Mouse (Mus musculus): ENCODE measurements at regions not wholly inside any gene's neighbourhood (a gene's known extent, or its start where the extent isn't known, plus 50 kb on each side); places are given as distances from the start of the nearest gene placed in this dataset.
A peak's percentile ranks its signal among the peaks of the same experiment; 100 is the strongest.

- peak; percentile 81 to 83 for DNase-seq (ENCODE audit: low spot score in 2 of 2)
Measured at GRCm38 (mm10) chr15:7459992-7460820, 62.0 kb upstream of the Egflam start.

GRCm38 (mm10) chr15:7462549-7462948 lies 64.4 kb upstream of the Egflam start:
- DNase-seq (ENCODE audit: low spot score in 2 of 2) = no peak

GRCm38 (mm10) chr15:7463444-7464350 lies 65.5 kb upstream of the Egflam start:
- DNase-seq (ENCODE audit: low spot score in 2 of 2) = no peak

- DNase-seq (ENCODE audit: low spot score in 2 of 2) = no peak
Measured at GRCm38 (mm10) chr15:7480211-7480610, 82.0 kb upstream of the Egflam start.

GRCm38 (mm10) chr15:7480792-7481210 lies 82.6 kb upstream of the Egflam start:
- DNase-seq (ENCODE audit: low spot score in 2 of 2) = no peak

- no peak for DNase-seq (ENCODE audit: low spot score in 2 of 2)
Measured at GRCm38 (mm10) chr15:7483686-7484085, 85.5 kb upstream of the Egflam start.

- no peak for DNase-seq (ENCODE audit: low spot score in 2 of 2)
Measured at GRCm38 (mm10) chr15:7491091-7491490, 92.9 kb upstream of the Egflam start.

GRCm38 (mm10) chr15:7493126-7493669 lies 95.0 kb upstream of the Egflam start:
- no peak for DNase-seq (ENCODE audit: low spot score in 2 of 2)

- DNase-seq (ENCODE audit: low spot score in 2 of 2) = no peak
Measured at GRCm38 (mm10) chr15:7497852-7498251, 99.7 kb upstream of the Egflam start.

GRCm38 (mm10) chr15:7508535-7508934 lies 110.3 kb upstream of the Egflam start:
- DNase-seq (ENCODE audit: low spot score in 2 of 2) = no peak

GRCm38 (mm10) chr15:7514743-7515273 lies 116.6 kb upstream of the Egflam start:
- DNase-seq (ENCODE audit: low spot score in 2 of 2) = no peak

GRCm38 (mm10) chr15:7521611-7522010 lies 123.4 kb upstream of the Egflam start:
- DNase-seq (ENCODE audit: low spot score in 2 of 2) = no peak

- no peak for DNase-seq (ENCODE audit: low spot score in 2 of 2)
Measured at GRCm38 (mm10) chr15:7522902-7523786, 124.9 kb upstream of the Egflam start.

GRCm38 (mm10) chr15:7530959-7531588 lies 132.9 kb upstream of the Egflam start:
- DNase-seq (ENCODE audit: low spot score in 2 of 2) = no peak

GRCm38 (mm10) chr15:7537858-7538257 lies 139.7 kb upstream of the Egflam start:
- no peak for DNase-seq (ENCODE audit: low spot score in 2 of 2)

GRCm38 (mm10) chr15:7553190-7553895 lies 155.1 kb upstream of the Egflam start:
- DNase-seq (ENCODE audit: low spot score in 2 of 2) = no peak

GRCm38 (mm10) chr15:7554433-7554832 lies 156.2 kb upstream of the Egflam start:
- DNase-seq (ENCODE audit: low spot score in 2 of 2) = no peak

- no peak for DNase-seq (ENCODE audit: low spot score in 2 of 2)
Measured at GRCm38 (mm10) chr15:7563279-7563678, 165.1 kb upstream of the Egflam start.

- peak; percentile 7 for DNase-seq (ENCODE audit: low spot score in 2 of 2)
Measured at GRCm38 (mm10) chr15:7563726-7564125, 165.5 kb upstream of the Egflam start.

- no peak for DNase-seq (ENCODE audit: low spot score in 2 of 2)
Measured at GRCm38 (mm10) chr15:7572221-7572620, 174.0 kb upstream of the Egflam start.
